Mouse (Mus musculus) lung, adult 18-20 months (tissue): ENCODE results near the gene Fgfr2.
"Not testable (repeated sequence)": the region's sequence is repeated elsewhere in the genome, so short reads cannot be mapped to it uniquely, and the experiment has no call there.

Experiments used
- DNase-seq, 2 experiments: peaks; one replicate each; pipeline ENCODE4 v3.0.0; 2022; ENCODE audit warnings: mixed read lengths in 2 of 2

Gene Fgfr2

DNA sequence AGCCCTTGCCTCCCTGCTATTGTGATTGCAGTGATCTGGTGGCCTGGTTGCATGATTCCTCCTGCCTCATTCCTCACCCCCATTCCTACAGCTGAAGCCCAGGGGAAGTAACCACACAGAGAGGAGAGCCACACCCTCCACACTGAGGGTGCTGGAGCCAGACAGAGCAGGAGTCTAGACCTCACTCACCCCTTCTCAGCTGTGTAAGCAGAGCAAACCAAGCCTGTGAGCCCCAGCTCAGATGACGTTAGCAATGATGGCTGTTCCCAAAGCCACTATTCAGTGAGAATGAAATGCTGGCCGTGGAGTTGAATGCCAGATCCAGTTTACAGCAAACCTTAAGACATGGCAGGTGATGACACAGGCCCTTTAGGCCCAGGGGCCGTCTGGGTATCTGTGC lies 645.4 kb downstream of the Fgfr2 start:
- no peak for DNase-seq

DNA sequence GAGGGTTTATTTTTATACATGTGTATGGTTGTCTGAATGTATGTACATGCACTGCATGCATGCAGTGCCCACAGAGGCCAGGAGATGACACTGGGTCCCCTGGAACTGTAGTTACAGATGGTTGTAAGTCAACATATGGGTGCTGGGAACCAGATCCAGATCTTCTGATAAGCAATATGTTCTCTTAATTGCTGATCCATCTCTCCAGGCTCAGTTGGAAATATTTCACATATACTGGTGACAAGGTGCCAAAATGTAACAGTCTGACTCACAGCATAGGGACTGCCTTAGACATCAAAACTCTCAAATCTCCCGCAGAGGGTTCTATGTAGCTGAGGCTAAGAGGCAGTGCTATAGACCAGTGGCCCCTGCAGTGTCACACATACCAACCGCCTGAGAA lies 646.7 kb downstream of the Fgfr2 start:
- DNase-seq = no peak

DNA sequence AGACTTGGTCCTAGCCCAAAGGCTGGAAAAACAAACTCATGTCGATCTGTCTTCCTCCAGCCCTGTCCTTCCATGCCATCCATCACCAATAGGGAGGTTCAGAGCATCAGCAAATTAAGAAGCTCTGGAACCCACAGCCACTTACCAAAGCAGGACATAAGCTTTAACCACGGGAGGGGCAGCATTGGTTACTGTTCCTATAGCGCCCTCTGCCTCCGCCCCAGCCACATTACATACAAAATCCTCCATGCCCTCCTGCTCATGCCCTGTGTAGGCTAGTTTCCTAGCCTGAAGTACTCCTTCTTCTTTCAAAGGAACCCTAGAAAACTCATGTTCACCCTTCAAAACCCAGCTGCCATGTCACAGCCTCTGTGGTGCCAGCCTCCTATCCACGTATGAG lies 648.1 kb downstream of the Fgfr2 start:
- DNase-seq = peak; percentile 52 to 59

DNA sequence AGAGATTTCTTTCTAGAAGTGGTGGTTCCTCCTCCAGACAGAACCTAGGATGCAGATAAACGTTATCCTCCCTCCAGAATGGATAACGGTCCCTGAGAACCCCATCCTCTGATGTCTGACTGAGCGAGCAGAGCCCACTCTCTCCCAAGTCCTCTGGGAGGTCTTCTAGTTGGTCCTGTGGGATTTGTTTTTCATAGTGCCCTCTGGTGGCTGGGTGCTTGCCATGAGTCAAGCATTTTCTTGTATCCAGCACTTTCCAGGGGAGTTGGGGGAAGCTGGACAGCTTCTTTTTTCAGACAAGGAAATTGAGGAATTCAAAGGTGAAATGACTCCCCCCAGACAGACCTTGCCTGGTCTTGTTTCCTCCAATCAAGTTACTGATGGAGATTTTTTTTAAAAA lies 651.8 kb downstream of the Fgfr2 start:
- peak; percentile 44 to 56 for DNase-seq

DNA sequence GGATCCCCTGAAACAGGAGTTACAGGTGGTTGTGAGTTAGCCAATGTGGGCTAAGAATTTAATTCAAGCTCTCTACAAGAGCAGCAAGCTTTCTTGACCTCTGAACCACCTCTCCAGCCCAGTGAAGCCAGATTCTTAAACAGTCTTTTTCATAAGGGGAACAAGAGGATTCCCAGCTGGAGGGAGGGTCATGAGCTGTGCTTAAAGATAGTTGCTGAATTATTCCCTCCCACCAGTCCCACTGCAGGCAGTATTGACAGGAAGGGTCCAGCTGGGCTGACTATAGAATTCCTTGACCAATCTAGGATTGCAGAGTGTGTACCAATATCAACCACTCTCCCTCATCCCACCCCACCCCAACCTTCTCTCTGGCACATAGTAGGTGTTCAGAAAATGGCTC lies 654.8 kb downstream of the Fgfr2 start:
- DNase-seq = no peak

DNA sequence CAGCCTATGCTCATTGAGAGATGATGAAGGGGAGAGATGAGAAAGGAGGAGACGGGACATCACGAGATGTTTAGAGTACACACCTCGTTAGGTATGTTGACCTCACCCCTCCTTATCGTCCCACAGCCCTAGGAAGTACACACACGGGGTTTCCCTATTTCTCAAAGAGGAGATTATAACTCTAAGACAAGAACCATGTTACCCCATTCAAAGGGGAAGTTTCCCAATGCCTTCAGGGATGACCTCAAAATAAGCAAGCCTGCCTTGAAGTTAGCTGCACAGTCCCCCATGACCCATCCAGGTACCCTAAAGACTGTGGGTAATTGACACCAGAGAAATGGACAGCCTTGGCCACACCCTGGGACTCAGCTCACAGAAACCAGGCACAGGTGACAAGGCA lies 657.3 kb downstream of the Fgfr2 start:
- DNase-seq = no peak

DNA sequence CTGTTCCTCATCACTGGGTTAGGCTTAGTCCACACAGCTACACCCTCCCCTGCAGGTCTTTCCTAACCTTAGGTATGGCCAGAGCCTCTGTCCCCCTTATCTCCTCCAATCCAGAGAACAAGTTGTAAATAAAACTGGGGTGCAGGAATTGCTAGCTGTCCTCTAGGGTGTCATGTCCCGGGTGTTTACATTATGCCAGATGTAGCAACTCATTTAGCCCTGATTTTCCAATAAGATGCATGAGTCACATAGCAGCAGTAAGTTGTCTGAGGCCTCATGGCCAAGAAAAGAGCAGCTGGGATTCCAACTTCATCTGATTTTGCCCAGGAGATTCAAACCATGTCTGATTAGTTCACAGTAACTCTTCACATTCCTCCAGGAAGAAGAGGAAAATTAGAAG lies 658.3 kb downstream of the Fgfr2 start:
- DNase-seq = no peak

DNA sequence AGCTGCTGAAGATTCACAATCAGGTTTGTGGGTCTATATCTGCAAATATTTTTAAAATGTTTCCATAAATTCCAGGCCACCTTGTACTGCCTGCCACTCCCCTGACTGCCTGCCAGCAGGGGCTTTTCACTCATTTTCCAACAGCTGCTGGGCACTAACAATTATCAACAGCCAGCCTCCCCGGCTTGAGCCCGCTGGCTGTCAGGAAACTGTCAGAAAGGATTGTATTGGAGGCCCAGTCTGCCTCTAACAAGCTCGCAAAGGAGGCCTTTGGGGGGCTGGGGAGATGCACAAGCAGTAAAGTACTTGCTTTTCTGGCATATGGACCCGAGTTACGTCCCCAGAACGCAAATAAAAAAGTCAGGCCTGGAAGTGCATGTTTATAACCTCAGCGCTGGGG lies 664.7 kb downstream of the Fgfr2 start:
- DNase-seq = no peak

DNA sequence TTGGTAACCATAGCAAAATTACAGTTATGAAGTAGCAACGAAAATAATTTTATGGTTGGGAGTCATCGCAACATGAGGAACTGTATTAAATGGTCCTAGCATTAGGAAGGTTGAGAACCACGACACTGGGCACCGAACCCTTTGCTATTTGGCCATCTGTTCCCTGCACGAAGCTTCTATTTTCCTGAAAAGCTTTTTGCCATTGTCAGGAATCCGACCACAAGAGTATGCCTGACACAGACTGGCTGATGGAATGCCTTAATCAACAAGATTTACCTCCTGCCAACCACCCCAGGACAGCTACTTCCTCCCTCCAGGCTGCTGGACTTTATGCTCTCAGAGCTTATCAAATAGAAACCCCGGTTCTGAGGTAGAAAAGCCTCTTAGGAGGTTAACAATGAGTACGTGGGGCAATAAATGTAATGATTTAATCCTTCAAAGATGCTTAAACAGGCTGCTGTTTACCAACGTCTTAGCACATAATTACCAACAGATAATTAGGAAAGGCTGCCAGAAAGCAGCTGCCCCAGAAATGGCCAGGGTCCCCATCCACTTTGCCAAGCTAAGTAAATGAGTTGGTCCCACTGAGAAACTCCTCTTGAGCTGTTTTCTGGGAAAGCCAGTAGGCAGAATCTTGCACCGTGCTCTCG lies 668.0 kb downstream of the Fgfr2 start:
- DNase-seq = no peak

DNA sequence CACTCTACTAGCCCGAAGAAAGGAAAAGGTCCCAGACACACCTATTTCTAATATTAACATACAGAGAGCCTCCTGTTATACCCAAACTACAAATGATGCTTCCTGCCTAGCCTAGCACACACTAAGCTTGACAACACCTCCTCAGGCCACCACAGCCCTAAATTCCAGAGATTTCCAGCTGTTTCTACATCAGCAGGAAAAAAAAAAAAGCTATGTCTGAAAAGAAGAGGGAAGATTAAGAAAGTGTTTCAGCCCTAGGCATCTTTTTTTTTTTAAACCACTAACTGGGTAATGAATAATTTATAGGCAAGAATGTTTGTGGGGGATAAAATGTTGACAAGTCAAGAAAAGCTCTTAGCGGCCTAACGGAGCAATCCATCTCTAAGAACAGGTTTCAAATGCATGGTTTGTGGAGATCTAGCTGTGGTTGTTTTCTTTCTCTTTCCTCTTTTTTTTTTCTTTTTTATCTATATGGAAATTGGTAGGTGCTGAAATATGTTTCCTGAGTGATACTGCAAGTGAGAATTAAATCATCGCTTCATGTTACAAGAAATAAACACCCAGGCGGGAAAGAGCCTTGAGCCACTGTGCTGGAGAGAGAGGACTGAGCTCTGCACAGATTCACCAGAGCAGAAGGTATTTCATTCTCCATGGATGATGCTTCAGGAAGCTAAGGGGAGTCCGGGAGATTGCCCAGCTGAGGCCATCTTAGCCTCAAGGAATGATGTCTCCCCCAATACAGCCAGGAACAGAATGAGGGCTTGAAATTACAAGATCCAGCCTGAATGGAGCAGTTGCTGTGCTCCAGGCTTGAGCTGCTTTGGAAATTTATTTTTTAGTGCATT lies 673.0 kb downstream of the Fgfr2 start:
- DNase-seq = no peak

DNA sequence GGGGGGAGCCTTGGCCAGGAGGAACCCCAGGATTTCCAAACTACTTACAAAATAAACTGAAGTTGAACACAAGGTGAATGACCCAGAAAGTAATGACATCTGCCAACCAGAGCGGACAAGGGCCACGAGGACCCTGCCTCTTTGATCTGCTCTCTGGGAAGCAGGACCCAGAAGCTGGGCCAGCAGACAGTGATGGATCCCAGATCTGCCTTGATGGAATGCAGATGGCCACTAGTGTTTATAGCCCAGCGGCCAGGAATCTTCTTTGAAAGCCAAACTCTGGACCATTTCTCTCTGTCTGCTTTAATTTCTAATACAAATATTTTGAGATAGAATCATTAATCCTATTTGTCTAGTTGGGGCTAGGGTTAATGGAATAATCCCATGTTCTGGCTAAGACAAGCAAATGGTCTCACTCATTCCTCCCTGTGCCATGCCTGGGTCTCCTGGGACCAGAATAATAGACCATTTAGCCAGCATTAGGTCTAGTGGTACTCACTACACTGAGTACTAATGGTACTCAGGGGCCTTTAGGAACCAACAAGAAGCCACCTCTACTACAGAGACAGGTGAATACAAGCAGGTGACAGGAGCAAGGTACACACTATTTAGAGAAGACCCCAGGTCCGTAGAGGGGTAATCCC lies 674.5 kb downstream of the Fgfr2 start:
- peak; percentile 14 to 33 for DNase-seq

DNA sequence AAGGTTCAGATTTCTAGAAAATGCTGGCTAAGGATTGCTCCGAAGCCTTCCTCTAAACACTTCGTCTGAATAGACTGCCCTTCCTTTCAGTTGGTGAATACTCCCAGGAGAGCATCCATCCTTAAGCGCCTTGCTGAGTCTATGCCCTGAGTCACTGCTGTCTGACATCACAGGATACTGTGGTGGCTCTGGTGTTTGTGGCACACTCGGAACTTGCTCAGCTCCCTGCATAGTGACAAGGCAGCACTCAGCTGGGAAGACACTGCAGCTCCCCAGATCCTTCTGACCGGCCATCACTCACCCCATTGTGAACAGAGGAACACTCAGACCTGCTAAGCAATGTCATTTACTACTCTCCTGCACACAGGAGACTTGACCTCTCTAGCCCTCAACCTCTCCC lies 675.6 kb downstream of the Fgfr2 start:
- DNase-seq = no peak

DNA sequence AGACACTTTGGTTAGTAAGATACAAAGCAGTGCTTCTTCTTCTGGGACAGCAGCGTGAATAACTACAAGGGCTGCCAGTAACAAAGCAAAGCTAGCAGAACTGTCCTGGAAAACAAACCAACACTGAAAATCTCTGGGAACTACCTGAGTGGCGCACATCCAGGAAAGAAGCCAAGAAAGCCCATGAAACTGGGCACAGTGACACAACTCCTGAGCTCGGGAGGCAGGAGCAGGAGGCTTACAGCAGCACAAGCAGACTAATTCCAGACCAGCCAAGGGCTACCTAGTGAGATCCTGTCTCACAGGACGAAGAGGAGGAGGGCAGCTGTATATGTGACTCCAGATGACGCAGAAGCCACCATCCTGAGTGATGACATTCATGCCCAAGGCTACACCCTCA lies 676.3 kb downstream of the Fgfr2 start:
- DNase-seq = no peak

DNA sequence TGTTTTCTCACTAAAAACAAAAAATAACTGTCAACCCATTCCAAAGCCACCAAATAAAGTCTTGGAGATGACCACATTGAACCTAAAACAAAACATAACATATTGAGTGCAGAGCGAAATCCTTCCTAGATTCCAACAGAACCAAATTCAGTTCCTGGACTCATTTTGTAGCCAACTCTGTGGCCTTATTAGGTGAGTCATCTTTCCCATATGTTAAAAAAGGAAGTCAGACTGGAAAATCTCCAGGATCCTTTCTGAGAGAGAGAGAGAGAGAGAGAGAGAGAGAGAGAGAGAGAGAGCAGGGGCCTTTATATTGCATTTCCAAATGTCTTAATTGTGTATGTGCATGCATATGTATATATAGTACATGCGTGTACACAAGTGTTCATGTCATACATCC lies 678.9 kb downstream of the Fgfr2 start:
- no peak for DNase-seq

DNA sequence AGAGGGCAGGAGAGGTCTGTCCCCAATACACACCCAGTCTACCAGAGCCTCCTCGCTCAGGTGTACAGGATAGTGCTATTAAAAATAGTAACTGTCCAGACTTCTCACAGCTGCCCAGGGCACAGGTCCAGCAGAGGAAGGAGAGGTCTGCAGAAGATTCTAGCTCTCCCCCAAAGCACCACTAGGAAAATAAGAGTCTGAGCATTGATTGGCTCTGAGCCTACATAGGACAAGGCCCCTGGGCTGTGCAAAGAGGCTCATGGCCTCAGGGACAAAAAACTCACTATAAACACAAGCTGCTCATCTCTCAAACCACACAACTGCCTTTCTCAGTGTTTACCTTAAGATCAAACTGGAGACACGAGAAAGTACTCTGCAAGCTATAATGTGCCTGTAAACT lies 679.4 kb downstream of the Fgfr2 start:
- DNase-seq = no peak

DNA sequence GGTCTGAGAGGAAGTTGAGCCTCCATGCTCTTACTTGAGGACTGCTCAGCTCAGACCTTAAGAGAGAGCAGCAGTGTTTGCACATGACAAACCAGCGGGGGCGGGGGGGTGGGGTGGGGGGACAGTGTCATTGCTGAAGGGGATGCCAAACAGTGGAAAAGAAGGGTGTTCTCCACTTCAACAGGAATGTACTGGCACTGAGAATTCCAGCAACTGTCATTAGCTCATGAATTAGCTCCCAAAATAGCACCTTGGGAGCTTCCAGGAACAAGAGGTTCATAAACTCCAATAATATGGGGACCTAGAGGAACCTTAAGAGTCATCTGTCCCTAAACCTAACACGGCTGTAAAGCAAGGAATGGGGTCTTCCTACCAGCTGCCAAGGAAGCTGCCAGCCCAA lies 680.0 kb downstream of the Fgfr2 start:
- no peak for DNase-seq

DNA sequence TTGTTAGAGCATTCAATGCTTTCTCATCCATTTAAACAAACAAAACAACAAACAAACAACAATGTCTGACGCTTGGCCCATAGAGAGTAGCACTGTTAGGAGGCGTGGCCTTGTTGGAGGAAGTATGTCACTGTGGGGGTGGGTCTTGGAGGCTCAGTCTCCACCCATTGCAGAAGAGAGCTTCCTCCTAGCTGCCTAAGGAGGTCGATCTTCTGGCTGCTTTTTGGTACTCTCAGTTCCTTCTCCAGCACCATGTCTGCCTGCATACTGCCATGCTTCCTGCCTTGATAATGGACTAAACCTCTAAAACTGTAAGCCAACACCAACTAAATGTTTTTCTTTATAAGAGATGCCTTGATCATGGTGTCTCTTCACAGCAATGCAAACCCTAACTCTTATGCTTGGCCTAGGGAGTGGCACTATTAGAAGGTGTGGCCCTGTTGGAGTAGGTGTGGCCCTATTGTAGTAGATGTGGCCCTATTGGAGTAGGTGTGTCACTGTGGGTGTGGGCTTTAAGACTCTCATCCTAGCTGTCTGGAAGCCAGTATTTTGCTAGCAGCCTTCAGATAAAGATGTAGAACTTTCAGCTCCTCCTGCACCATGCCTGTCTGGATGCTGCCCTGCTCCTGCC lies 680.9 kb downstream of the Fgfr2 start:
- DNase-seq = not testable (repeated sequence)

DNA sequence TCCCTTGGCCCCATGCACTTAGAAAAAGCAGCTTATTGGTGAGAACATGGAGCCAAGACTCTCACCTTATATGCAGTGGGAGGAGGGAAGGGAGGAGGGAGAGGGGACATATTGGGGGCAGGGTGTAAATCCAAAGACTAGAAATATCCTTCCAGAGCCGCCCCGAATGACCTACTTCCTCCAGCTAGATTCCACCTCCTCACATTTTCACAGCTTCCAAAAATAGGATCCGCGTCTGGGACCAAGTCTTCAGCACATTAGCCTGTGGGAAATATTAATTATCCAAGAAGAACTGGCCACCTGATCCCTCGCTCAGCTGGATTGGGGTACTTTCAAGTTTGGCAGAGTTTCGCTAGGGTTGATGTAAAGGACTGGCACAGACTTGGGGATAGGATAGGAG lies 683.2 kb downstream of the Fgfr2 start:
- DNase-seq = no peak

DNA sequence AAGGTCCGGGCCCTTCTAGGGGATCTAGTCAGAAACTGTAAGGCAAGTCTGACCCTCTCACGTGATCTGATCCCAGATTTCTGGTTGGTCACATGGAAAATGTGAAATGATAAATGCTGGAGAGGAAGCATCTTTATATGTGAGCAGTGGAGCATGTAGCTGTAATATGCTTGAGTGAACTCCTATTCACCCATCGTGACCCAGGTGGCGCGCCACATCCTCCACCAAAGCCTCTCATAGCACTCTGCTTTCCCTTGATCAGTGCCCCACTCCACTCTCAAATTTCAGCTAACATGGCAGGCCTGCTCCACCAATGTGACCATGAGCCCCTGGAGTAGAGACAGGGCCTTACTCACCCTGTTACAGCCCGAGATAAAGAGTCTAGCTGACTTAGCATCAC lies 685.1 kb downstream of the Fgfr2 start:
- no peak for DNase-seq

DNA sequence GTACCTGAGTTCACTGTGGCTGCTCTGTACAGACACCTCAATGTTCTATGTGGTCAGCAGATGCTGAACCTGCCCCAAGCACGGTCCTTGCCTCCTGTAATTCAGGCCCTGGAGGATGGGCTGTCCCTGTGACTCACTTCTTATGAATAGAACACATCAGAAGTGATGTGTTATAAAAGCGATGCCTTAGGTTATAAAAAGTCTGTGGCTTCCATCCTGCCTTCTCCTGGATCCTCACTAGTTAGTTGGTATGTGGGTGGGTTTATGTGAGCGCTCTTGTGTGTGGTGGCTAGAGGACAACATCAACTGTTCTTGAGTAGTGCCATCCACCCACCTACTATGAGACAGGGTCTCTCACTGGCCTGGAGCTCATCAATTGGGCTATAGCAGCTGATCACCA lies 685.7 kb downstream of the Fgfr2 start:
- no peak for DNase-seq

DNA sequence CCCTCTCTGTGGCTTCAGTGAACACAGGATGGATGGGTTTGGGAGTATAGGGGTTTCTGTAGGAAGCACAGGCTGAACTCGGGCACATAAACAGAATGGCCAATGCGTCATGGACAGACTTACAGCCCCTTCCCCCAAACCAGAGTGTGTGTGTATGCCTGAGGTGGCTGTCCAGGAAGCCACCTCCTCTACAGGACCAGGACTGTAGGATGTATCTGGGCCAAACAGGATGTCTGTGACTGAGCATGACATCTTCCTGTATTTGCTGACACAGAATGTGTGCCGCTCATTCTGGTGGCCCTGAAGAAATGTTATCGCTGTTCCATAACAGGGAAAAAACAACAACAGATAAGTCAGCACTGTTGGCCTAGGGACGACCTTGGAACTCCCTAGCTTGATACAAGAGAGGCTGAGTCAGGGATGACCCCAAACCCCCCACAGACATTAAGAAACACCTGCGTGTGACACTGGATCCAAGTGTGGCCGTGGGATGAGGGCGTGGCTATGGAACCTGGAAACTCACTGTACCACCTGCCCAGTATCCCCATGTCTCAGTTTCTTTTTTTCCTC lies 687.6 kb downstream of the Fgfr2 start:
- no peak for DNase-seq

DNA sequence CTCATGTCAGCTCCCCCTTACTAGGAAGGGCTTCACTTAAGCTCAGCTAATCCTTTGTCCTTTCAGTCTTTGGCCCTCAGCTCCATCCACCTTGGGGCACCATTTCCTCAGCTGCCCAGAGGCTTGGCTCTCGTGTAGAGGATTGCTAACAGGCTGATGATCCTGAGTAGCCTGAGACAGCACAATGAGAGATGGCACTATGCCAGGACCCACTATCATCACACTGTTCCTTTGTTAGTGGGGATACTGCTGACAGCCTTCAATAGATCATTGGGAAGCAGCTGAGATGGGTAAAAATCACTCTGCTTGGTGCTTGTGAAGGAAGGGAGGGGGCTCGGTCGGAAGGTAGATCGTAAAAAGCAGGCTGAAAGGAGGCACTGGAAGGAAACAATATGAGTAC lies 693.8 kb downstream of the Fgfr2 start:
- no peak for DNase-seq

DNA sequence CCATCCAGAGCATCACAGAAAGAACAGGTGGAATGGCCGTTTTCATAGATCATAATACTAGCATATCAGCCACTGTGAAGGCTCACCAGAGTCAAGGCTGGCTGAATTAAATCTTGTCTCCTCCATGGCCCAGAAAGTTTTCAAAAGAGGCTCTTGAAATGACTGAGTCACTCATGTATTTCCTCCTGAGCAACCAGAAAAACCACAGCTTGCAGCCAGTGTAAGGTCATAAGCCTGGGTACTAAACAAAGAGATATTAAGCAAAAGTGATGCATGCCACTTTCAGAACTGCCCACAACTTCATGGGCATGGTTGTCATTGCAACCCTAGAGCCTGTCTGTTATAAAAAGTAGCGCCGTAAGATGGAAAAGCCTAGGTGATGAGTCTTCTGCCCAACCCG lies 694.8 kb downstream of the Fgfr2 start:
- no peak for DNase-seq
